Mouse (Mus musculus): ENCODE results near the gene Klk6. TPM values are rescaled to one million over a fixed set of nuclear protein-coding genes. Genes with fewer than 3 reads are reported as not detected.

The Klk6 gene
- polyA plus RNA-seq (2012; rRNA removed) (not detected in 2 replicates), polyA plus RNA-seq (2014; fragmentation: Nextera tagmentation; extraction: Ambion mirVana) (not detected in 2 replicates)

DNA sequence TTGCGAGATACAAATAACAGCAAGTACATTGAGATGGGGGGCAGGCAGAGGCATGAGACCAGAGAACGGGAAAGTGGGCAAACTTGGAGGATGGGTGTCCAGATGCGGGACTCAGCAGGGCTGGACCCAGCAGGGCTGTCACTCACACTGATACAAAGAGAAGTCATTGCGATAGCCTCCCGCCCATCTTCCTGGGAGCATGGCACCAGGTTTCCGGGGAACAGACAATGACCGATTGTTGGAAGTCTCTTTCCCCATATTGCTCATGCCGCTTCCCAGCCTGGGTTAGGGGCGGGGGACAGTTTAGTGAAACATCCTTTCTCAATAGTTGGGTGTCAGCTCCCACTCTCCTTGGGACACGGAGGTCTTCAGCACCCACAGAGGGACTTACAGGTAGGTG lies at the start of gene Klk6:
Klk6 (plus strand) TSS at position 301 of the 400 bp plus-strand sequence.
- Histone ChIP-seq H3K9me3 (ENCODE audit: control insufficient read depth, low read length) (no peaks in the 10 kb centered on the region), H3K9ac (replicated peaks) (no peak within 1 kb of the TSS), H3K27me3 (ENCODE audit: control insufficient read depth, insufficient read depth, low read length) (no peaks in the 10 kb centered on the region), H3K4me1 (replicated peaks; ENCODE audit: control insufficient read depth in 2 of 2, insufficient read depth in 2 of 2, low read length in 1 of 2) (no peaks in the 10 kb centered on the region), H3K4me3 (ENCODE audit: insufficient read depth in 1 of 2, low read depth in 2 of 2, low read length in 2 of 2) (no peak within 1 kb of the TSS), H3K36me3 (replicated peaks; ENCODE audit: control insufficient read depth, insufficient read depth, low read depth) (no peaks in the 10 kb centered on the region), H3K27ac (no peak within 1 kb of the TSS), H3K4me2 (ENCODE audit: low read depth) (no peak within 1 kb of the TSS)
- DNase-seq (ENCODE audit: low read depth in 3 of 3, low spot score in 3 of 3) (no peak), ATAC-seq (ENCODE audit: insufficient read depth) (no peak)
- TF ChIP-seq CTCF (IDR thresholded peaks at IDR 0.05; ENCODE audit: low read depth), result no peak
- no peak for TF ChIP-seq EP300 (IDR thresholded peaks at IDR 0.05; ENCODE audit: low read depth)
- 67% methylated on average over 10 of the region's 10 CpGs for WGBS (ENCODE audit: insufficient replicate concordance)

DNA sequence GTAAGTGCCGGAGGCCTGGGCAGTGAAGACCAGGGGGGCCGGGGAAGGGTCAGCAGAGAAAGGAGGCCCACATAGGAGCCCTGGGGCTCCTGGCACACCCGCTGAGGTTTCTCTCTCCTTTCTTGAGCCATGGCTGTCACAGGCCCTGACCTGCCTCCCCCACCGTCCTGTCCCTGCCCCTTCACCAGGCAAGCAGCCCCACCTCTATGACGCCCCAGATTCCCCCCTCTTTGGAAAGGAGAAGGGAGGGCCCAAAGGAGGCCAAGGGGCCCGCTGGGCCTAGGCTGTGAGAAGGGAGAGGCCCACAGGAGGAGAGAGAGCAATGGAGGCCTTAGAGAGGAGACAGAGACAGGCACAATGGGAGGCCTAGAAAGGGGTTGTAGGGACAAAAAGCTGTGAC lies 49.5 kb upstream of the Klk6 start:
- no peak for DNase-seq (ENCODE audit: low read depth in 3 of 3, low spot score in 3 of 3)
- TF ChIP-seq CTCF (IDR thresholded peaks at IDR 0.05; ENCODE audit: low read depth) (no peak), EP300 (IDR thresholded peaks at IDR 0.05; ENCODE audit: low read depth) (no peak)
- Histone ChIP-seq H3K9ac (replicated peaks) (no peak overlapping the region), H3K27ac (no peak overlapping the region), H3K4me2 (ENCODE audit: low read depth) (no peak overlapping the region), H3K4me3 (ENCODE audit: insufficient read depth in 1 of 2, low read depth in 2 of 2, low read length in 2 of 2) (no peak overlapping the region), H3K36me3 (replicated peaks; ENCODE audit: control insufficient read depth, insufficient read depth, low read depth) (no peaks in the 10 kb centered on the region), H3K9me3 (ENCODE audit: control insufficient read depth, low read length) (no peaks in the 10 kb centered on the region), H3K27me3 (ENCODE audit: control insufficient read depth, insufficient read depth, low read length) (no peaks in the 10 kb centered on the region), H3K4me1 (replicated peaks; ENCODE audit: control insufficient read depth in 2 of 2, insufficient read depth in 2 of 2, low read length in 1 of 2) (no peaks in the 10 kb centered on the region)
- 62% methylated on average over 6 of the region's 6 CpGs for whole genome bisulfite sequencing (ENCODE audit: insufficient replicate concordance)
- no peak for ATAC-seq (ENCODE audit: insufficient read depth)

GRCm38 (mm10) chr7:43775311-43776057 lies 48.8 kb upstream of the Klk6 start:
- DNase-seq (ENCODE audit: low read depth in 3 of 3, low spot score in 3 of 3) (no peak), ATAC-seq (ENCODE audit: insufficient read depth) (no peak)
- H3K4me1 ChIP-seq (replicated peaks; ENCODE audit: control insufficient read depth in 2 of 2, insufficient read depth in 2 of 2, low read length in 1 of 2), result no peaks in the 10 kb centered on the region
- no peak overlapping the region for H3K4me2 ChIP-seq (ENCODE audit: low read depth)
- WGBS (ENCODE audit: insufficient replicate concordance), result 49% methylated on average over 7 of the region's 7 CpGs
- H3K27ac ChIP-seq, result no peak overlapping the region
- H3K9ac ChIP-seq (replicated peaks), result no peak overlapping the region
- no peaks in the 10 kb centered on the region for H3K27me3 ChIP-seq (ENCODE audit: control insufficient read depth, insufficient read depth, low read length)
- TF ChIP-seq EP300 (IDR thresholded peaks at IDR 0.05; ENCODE audit: low read depth) (no peak), CTCF (IDR thresholded peaks at IDR 0.05; ENCODE audit: low read depth) (no peak)
- H3K4me3 ChIP-seq (ENCODE audit: insufficient read depth in 1 of 2, low read depth in 2 of 2, low read length in 2 of 2), result no peak overlapping the region
- no peaks in the 10 kb centered on the region for H3K9me3 ChIP-seq (ENCODE audit: control insufficient read depth, low read length)
- no peaks in the 10 kb centered on the region for H3K36me3 ChIP-seq (replicated peaks; ENCODE audit: control insufficient read depth, insufficient read depth, low read depth)

GRCm38 (mm10) chr7:43776506-43776905 lies 47.8 kb upstream of the Klk6 start:
- Histone ChIP-seq H3K4me1 (replicated peaks; ENCODE audit: control insufficient read depth in 2 of 2, insufficient read depth in 2 of 2, low read length in 1 of 2) (no peaks in the 10 kb centered on the region), H3K27ac (no peak overlapping the region), H3K4me3 (ENCODE audit: insufficient read depth in 1 of 2, low read depth in 2 of 2, low read length in 2 of 2) (no peak overlapping the region), H3K9ac (replicated peaks) (no peak overlapping the region), H3K27me3 (ENCODE audit: control insufficient read depth, insufficient read depth, low read length) (no peaks in the 10 kb centered on the region), H3K36me3 (replicated peaks; ENCODE audit: control insufficient read depth, insufficient read depth, low read depth) (no peaks in the 10 kb centered on the region), H3K4me2 (ENCODE audit: low read depth) (no peak overlapping the region), H3K9me3 (ENCODE audit: control insufficient read depth, low read length) (no peaks in the 10 kb centered on the region)
- 68% methylated on average over 5 of the region's 5 CpGs for WGBS (ENCODE audit: insufficient replicate concordance)
- TF ChIP-seq CTCF (IDR thresholded peaks at IDR 0.05; ENCODE audit: low read depth), result no peak
- no peak for ATAC-seq (ENCODE audit: insufficient read depth)
- DNase-seq (ENCODE audit: low read depth in 3 of 3, low spot score in 3 of 3), result no peak

DNA sequence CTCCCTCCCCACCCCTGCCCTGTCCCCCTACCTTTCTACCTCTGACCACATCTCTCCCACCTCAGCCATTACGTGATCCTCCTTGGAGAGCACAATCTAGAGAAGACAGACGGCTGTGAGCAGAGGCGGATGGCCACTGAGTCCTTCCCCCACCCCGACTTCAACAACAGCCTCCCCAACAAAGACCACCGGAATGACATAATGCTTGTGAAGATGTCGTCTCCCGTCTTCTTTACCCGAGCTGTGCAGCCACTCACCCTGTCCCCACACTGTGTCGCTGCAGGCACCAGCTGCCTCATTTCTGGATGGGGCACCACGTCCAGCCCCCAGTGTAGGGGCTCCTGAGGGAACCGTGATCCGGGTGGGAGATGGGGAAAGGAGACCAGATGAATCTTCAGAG lies 46.9 kb upstream of the Klk6 start:
- H3K9ac ChIP-seq (replicated peaks), result no peak overlapping the region
- H3K4me2 ChIP-seq (ENCODE audit: low read depth), result no peak overlapping the region
- DNase-seq (ENCODE audit: low read depth in 3 of 3, low spot score in 3 of 3), result no peak
- H3K9me3 ChIP-seq (ENCODE audit: control insufficient read depth, low read length), result no peaks in the 10 kb centered on the region
- no peak overlapping the region for H3K4me3 ChIP-seq (ENCODE audit: insufficient read depth in 1 of 2, low read depth in 2 of 2, low read length in 2 of 2)
- H3K4me1 ChIP-seq (replicated peaks; ENCODE audit: control insufficient read depth in 2 of 2, insufficient read depth in 2 of 2, low read length in 1 of 2), result no peaks in the 10 kb centered on the region
- no peak for ATAC-seq (ENCODE audit: insufficient read depth)
- H3K36me3 ChIP-seq (replicated peaks; ENCODE audit: control insufficient read depth, insufficient read depth, low read depth), result no peaks in the 10 kb centered on the region
- H3K27ac ChIP-seq, result no peak overlapping the region
- TF ChIP-seq CTCF (IDR thresholded peaks at IDR 0.05; ENCODE audit: low read depth) (no peak), EP300 (IDR thresholded peaks at IDR 0.05; ENCODE audit: low read depth) (no peak)
- H3K27me3 ChIP-seq (ENCODE audit: control insufficient read depth, insufficient read depth, low read length), result no peaks in the 10 kb centered on the region
- 58% methylated on average over 12 of the region's 12 CpGs for WGBS (ENCODE audit: insufficient replicate concordance)

Measured in liver, embryonic 14.5 days (tissue).